Mouse (Mus musculus) limb, embryonic 11.5 days (tissue): Measurements from ENCODE around the gene Emilin1. TPM values are rescaled to one million over a fixed set of nuclear protein-coding genes. Genes with fewer than 3 reads are reported as not detected.

Source experiments
- ATAC-seq: fragments of 200-750 bp; cut with Nextera tagmentation; 2 replicates; pipeline ENCODE4 v1.8.0; 2017; ENCODE audit warnings: low read depth; ENCODE audit not compliant: insufficient number of reproducible peaks, low FRiP score, low TSS enrichment
- DNase-seq: peaks from one replicate; pipeline ENCODE4 v3.0.0-alpha.2; 2015; ENCODE audit warnings: low spot score
- H3K27ac ChIP-seq: fragments of 300-500 bp; sonication (generic); replicated peaks from 2 replicates; pipeline ENCODE4 v1.5.1; 2014; ENCODE audit warnings: low read depth, mild to moderate bottlenecking, low read length
- H3K27me3 ChIP-seq: fragments of 300-500 bp; sonication (generic); 2 replicates; pipeline ENCODE4 v1.6.1; 2014; ENCODE audit warnings: mild to moderate bottlenecking, low read length, mixed read lengths; ENCODE audit not compliant: control insufficient read depth, insufficient read depth
- H3K36me3 ChIP-seq: fragments of 300-500 bp; sonication (generic); 2 replicates; pipeline ENCODE4 v1.6.1; 2014; ENCODE audit warnings: mild to moderate bottlenecking, low read length, moderate library complexity, mixed read lengths; ENCODE audit not compliant: control insufficient read depth, insufficient read depth
- H3K4me1 ChIP-seq: fragments of 300-500 bp; sonication (generic); 2 replicates; pipeline ENCODE4 v1.6.1; 2014; ENCODE audit warnings: low read length, mixed read lengths; ENCODE audit not compliant: control insufficient read depth, insufficient read depth
- H3K4me2 ChIP-seq: fragments of 300-500 bp; sonication (generic); 2 replicates; pipeline ENCODE4 v1.6.1; 2014; ENCODE audit warnings: low read depth, mild to moderate bottlenecking, moderate library complexity; ENCODE audit not compliant: severe bottlenecking
- H3K4me3 ChIP-seq: fragments of 300-500 bp; sonication (generic); 2 replicates; pipeline ENCODE4 v1.5.1; 2014; ENCODE audit warnings: low read depth, low read length
- H3K9ac ChIP-seq: fragments of 300-500 bp; sonication (generic); 2 replicates; pipeline ENCODE4 v1.6.1; 2014; ENCODE audit warnings: mild to moderate bottlenecking, low read length
- H3K9me3 ChIP-seq: fragments of 300-500 bp; sonication (generic); 2 replicates; pipeline ENCODE4 v1.6.1; 2016; ENCODE audit warnings: low read length; ENCODE audit not compliant: control insufficient read depth
- WGBS: fragments of 180-500 bp; shearing (Covaris S2); extraction: QIAGEN DNeasy Blood & Tissue Kit; methylation state at CpG from one replicate; pipeline ENCODE4 v1.1.7; 2014; 5-methylcytosine and 5-hydroxymethylcytosine counted together
- polyA plus RNA-seq: library from polyadenylated mRNA; unstranded; fragments of >200 nt; fragmentation: Nextera tagmentation; extraction: Ambion mirVana; gene quantifications from 2 replicates; pipeline ENCODE4 v1.2.1, GENCODE M21; 2014

The Emilin1 gene
- polyA plus RNA-seq, 1 experiment from 2014 or later: 117 TPM

- H3K27me3 ChIP-seq: no peaks in the 10 kb centered on the region
- H3K4me2 ChIP-seq: no peak overlapping the region; the same call in 1 of the 2 replicates
- H3K4me3 ChIP-seq: no peak overlapping the region
- no peak for ATAC-seq
- no peaks in the 10 kb centered on the region for H3K9me3 ChIP-seq
- H3K4me1 ChIP-seq: peaks cover 13% of the 10 kb centered on the region
- no peak overlapping the region for H3K9ac ChIP-seq
- DNase-seq: no peak
- H3K36me3 ChIP-seq: peaks cover 10% of the 10 kb centered on the region
- H3K27ac ChIP-seq: no peak overlapping the region
- WGBS: 94% methylated on average over 2 of the region's 2 CpGs
Observed at GRCm38 (mm10) chr5:30960814-30961213, 47.6 kb downstream of the Emilin1 start.

- ATAC-seq: no peak
Observed at GRCm38 (mm10) chr5:30961545-30962505, 48.6 kb downstream of the Emilin1 start.

GRCm38 (mm10) chr5:30963916-30964315, 50.7 kb downstream of the Emilin1 start:
- no peak for DNase-seq
- Histone ChIP-seq H3K4me3 (no peak overlapping the region), H3K9me3 (no peaks in the 10 kb centered on the region), H3K4me2 (no peak overlapping the region), H3K4me1 (peaks cover 5% of the 10 kb centered on the region), H3K9ac (no peak overlapping the region), H3K36me3 (no peaks in the 10 kb centered on the region), H3K27me3 (no peaks in the 10 kb centered on the region), H3K27ac (no peak overlapping the region)
- whole genome bisulfite sequencing: 71% methylated on average over 3 of the region's 3 CpGs
- ATAC-seq: no peak

More at GRCm38 (mm10) chr5:30961545-30962505, 48.6 kb downstream of the Emilin1 start:
- H3K4me2 ChIP-seq: no peak overlapping the region
- no peak overlapping the region for H3K4me3 ChIP-seq
- H3K27me3 ChIP-seq: no peaks in the 10 kb centered on the region
- DNase-seq: no peak
- H3K36me3 ChIP-seq: peaks cover 10% of the 10 kb centered on the region
- 76% methylated on average over 10 of the region's 10 CpGs for WGBS
- no peak overlapping the region for H3K27ac ChIP-seq
- no peaks in the 10 kb centered on the region for H3K9me3 ChIP-seq
- peaks cover 13% of the 10 kb centered on the region for H3K4me1 ChIP-seq
- H3K9ac ChIP-seq: no peak overlapping the region

GRCm38 (mm10) chr5:30966189-30966588, 53.0 kb downstream of the Emilin1 start:
- no peaks in the 10 kb centered on the region for H3K4me1 ChIP-seq
- no peaks in the 10 kb centered on the region for H3K9me3 ChIP-seq
- 90% methylated on average over 4 of the region's 4 CpGs for WGBS
- ATAC-seq: no peak
- H3K36me3 ChIP-seq: no peaks in the 10 kb centered on the region
- no peak for DNase-seq
- no peak overlapping the region for H3K9ac ChIP-seq
- H3K27ac ChIP-seq: no peak overlapping the region
- H3K27me3 ChIP-seq: no peaks in the 10 kb centered on the region
- no peak overlapping the region for H3K4me3 ChIP-seq
- no peak overlapping the region for H3K4me2 ChIP-seq

GRCm38 (mm10) chr5:30968416-30968815, 55.2 kb downstream of the Emilin1 start, which contains the start of gene Tcf23:
Gene Tcf23, plus strand, starts transcription at chr5:30968662.
- Histone ChIP-seq H3K27ac (no peak within 1 kb of the TSS), H3K27me3 (no peaks in the 10 kb centered on the region), H3K4me2 (no peak within 1 kb of the TSS), H3K9me3 (no peaks in the 10 kb centered on the region), H3K4me3 (no peak within 1 kb of the TSS), H3K36me3 (no peaks in the 10 kb centered on the region), H3K4me1 (no peaks in the 10 kb centered on the region), H3K9ac (no peak within 1 kb of the TSS)
- no peak for DNase-seq
- WGBS: 71% methylated on average over 8 of the region's 8 CpGs
- ATAC-seq: no peak

- ATAC-seq (no peak), DNase-seq (no peak)
- WGBS: 77% methylated on average over 2 of the region's 2 CpGs
- H3K4me2 ChIP-seq: no peak overlapping the region
- H3K36me3 ChIP-seq: no peaks in the 10 kb centered on the region
- H3K4me1 ChIP-seq: no peaks in the 10 kb centered on the region
- H3K4me3 ChIP-seq: no peak overlapping the region
- H3K9ac ChIP-seq: no peak overlapping the region
- no peaks in the 10 kb centered on the region for H3K27me3 ChIP-seq
- H3K27ac ChIP-seq: no peak overlapping the region
- no peaks in the 10 kb centered on the region for H3K9me3 ChIP-seq
Observed at GRCm38 (mm10) chr5:30969440-30969839, 56.2 kb downstream of the Emilin1 start.

Other genes with a start within 250 kb of the Emilin1 start
- gene Cenpa, start 246.6 kb upstream of the Emilin1 start, polyA plus RNA-seq: 498 and 533 TPM in 2 replicates
- gene Dpysl5, start 201.8 kb upstream of the Emilin1 start, polyA plus RNA-seq: 3.9 and 5.4 TPM in 2 replicates
- 16.8 and 18.0 TPM in 2 replicates for gene Mapre3, start 98.8 kb upstream of the Emilin1 start, polyA plus RNA-seq
- gene Tmem214, start 45.4 kb upstream of the Emilin1 start, polyA plus RNA-seq: 49.3 and 50.9 TPM in 2 replicates
- gene Agbl5, start 24.7 kb upstream of the Emilin1 start, polyA plus RNA-seq: 33.0 and 35.7 TPM in 2 replicates
- gene Ost4, start 5.6 kb upstream of the Emilin1 start, polyA plus RNA-seq: 384 and 395 TPM in 2 replicates
- 5.4 and 7.9 TPM in 2 replicates for gene Khk, start 8.0 kb downstream of the Emilin1 start, polyA plus RNA-seq
- gene Cgref1, start 32.2 kb downstream of the Emilin1 start, polyA plus RNA-seq: 2.2 and 2.7 TPM in 2 replicates
- gene Preb, start 47.0 kb downstream of the Emilin1 start, polyA plus RNA-seq: 96.5 and 101 TPM in 2 replicates
- not detected in 2 replicates for gene Tcf23, start 55.3 kb downstream of the Emilin1 start, polyA plus RNA-seq
- gene Atraid, start 134.9 kb downstream of the Emilin1 start, polyA plus RNA-seq: 75.0 and 83.9 TPM in 2 replicates
- gene Slc5a6, start 135.5 kb downstream of the Emilin1 start, polyA plus RNA-seq: 8.0 and 8.6 TPM in 2 replicates
- 33.7 and 36.1 TPM in 2 replicates for gene Cad, start 141.4 kb downstream of the Emilin1 start, polyA plus RNA-seq
- gene Dnajc5g, start 192.9 kb downstream of the Emilin1 start, polyA plus RNA-seq: not detected in 2 replicates
- gene Slc30a3, start 194.8 kb downstream of the Emilin1 start, polyA plus RNA-seq: 0.20 TPM in 1 of 2 replicates, not detected in the other
- 0.30 and 0.65 TPM in 2 replicates for gene Trim54, start 203.3 kb downstream of the Emilin1 start, polyA plus RNA-seq
- gene Ucn, start 225.4 kb downstream of the Emilin1 start, polyA plus RNA-seq: not detected in 2 replicates
- gene Mpv17, start 240.8 kb downstream of the Emilin1 start, polyA plus RNA-seq: 55.6 and 56.6 TPM in 2 replicates